8 mouse cellular contexts compared by ENCODE assay signal in the genomic region with DNA sequence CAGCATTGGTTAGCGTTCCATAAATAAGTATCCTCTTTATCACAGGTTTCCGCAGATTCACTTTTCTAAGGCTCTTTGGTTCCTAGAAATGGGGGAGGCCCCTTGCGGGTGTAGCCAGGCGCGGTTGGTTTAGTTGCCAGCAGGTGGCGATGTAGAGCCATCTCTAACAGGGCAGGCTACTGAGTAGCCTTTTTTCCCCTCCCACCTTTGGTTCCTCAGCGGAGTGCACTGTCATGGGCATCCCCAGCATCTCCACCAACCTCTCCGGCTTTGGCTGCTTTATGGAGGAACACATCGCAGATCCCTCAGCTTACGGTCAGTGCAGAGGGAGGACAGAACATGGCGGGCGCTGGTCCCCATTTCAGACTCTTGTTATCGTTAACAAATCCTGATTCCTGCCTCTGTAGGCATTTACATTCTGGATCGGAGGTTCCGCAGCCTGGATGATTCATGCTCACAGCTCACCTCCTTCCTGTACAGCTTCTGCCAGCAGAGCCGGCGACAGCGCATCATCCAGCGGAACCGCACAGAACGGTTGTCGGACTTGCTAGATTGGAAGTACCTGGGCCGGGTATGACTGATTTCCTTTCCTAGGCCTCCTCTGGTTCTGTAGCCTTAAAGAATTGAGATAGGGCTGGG. TPM values are rescaled to one million over a fixed set of nuclear protein-coding genes. Genes with fewer than 3 reads are reported as not detected.
A peak's percentile ranks its signal among the peaks of the same experiment; 100 is the strongest.
DNase-seq lines count a peak whose midpoint lies in the region; ATAC-seq and TF ChIP-seq lines count a peak whose summit lies in the region.

No protein-coding gene starts in this region.

- TF ChIP-seq CTCF in G1E (IDR thresholded peaks at IDR 0.05; ENCODE audit: low read depth, low read length) = peak; percentile 77

- no peaks in the 10 kb centered on the region; the same call in 1 of the 2 replicates for H3K27me3 ChIP-seq in G1E (ENCODE audit: insufficient read depth, low read length)
- H3K27me3 ChIP-seq in forebrain, embryonic 16.5 days (replicated peaks; ENCODE audit: control insufficient read depth, insufficient read depth, low read length) = no peaks in the 10 kb centered on the region
- H3K27me3 ChIP-seq in neural tube, embryonic 13.5 days = no peaks in the 10 kb centered on the region

- H3K4me2 ChIP-seq in forebrain, embryonic 16.5 days (ENCODE audit: low read length) = no peak overlapping the region
- H3K4me2 ChIP-seq in neural tube, embryonic 13.5 days = no peak overlapping the region

- H3K9ac ChIP-seq in forebrain, embryonic 16.5 days (replicated peaks; ENCODE audit: low read depth, low read length) = no peak overlapping the region
- peak overlapping the region; percentile 0; the same call in 1 of the 2 replicates for H3K9ac ChIP-seq in neural tube, embryonic 13.5 days

- 54% methylated on average over 23 of the region's 23 CpGs for WGBS in forebrain, embryonic 16.5 days
- 52% methylated on average over 23 of the region's 23 CpGs for WGBS in neural tube, embryonic 13.5 days

- intact Hi-C loops in heart, postnatal 36 days (cut with DNase I) = loop anchor here (2.0 kb wide), 1 partner anchor 109 kb away; no protein-coding TSS in a partner anchor

- no peaks in the 10 kb centered on the region for H3K9me3 ChIP-seq in G1E (replicated peaks)
- H3K9me3 ChIP-seq in forebrain, embryonic 16.5 days (ENCODE audit: control insufficient read depth, low read length) = no peaks in the 10 kb centered on the region
- H3K9me3 ChIP-seq in neural tube, embryonic 13.5 days = no peaks in the 10 kb centered on the region

- peaks cover 83% of the 10 kb centered on the region for H3K36me3 ChIP-seq in G1E (replicated peaks)
- H3K36me3 ChIP-seq in forebrain, embryonic 16.5 days (ENCODE audit: control insufficient read depth, insufficient read depth) = peaks cover 5% of the 10 kb centered on the region; the same call in 1 of the 2 replicates
- H3K36me3 ChIP-seq in neural tube, embryonic 13.5 days = peaks cover 59% of the 10 kb centered on the region

- no peak overlapping the region for H3K27ac ChIP-seq in forebrain, embryonic 16.5 days (ENCODE audit: low read length)
- no peak overlapping the region for H3K27ac ChIP-seq in neural tube, embryonic 13.5 days (replicated peaks)

- DNase-seq in G1E (ENCODE audit: low spot score) = peak; percentile 75
- DNase-seq in cerebellum, adult 11-12 months = peak; percentile 80
- DNase-seq in heart, postnatal 36 days = peak; percentile 83 to 89
- DNase-seq in layer of hippocampus, adult 18-20 months (ENCODE audit: low spot score in 2 of 2) = peak; percentile 83 to 92
- peak; percentile 75 to 83 for DNase-seq in lung, adult 18-20 months
- DNase-seq in thymus, adult 18-20 months = peak; percentile 50 to 59

- H3K4me3 ChIP-seq in G1E (ENCODE audit: low read depth, low read length) = no peak overlapping the region
- no peak overlapping the region for H3K4me3 ChIP-seq in forebrain, embryonic 16.5 days (replicated peaks; ENCODE audit: low read length)
- H3K4me3 ChIP-seq in neural tube, embryonic 13.5 days = no peak overlapping the region

- peaks cover 39% of the 10 kb centered on the region for H3K4me1 ChIP-seq in G1E (ENCODE audit: insufficient read depth, low read depth, low read length)
- H3K4me1 ChIP-seq in forebrain, embryonic 16.5 days (replicated peaks; ENCODE audit: control insufficient read depth, insufficient read depth, low read length) = no peaks in the 10 kb centered on the region
- H3K4me1 ChIP-seq in neural tube, embryonic 13.5 days (replicated peaks) = no peaks in the 10 kb centered on the region

- peak; percentile 59; the same call in 1 of the 2 replicates for ATAC-seq in G1E (ENCODE audit: extremely low read depth, insufficient number of reproducible peaks, low FRiP score, poor library complexity, severe bottlenecking)
- peak; percentile 79 for ATAC-seq in forebrain, embryonic 16.5 days
- peak; percentile 49; the same call in 1 of the 2 replicates for ATAC-seq in neural tube, embryonic 13.5 days (ENCODE audit: low read depth)

RNA-seq across cellular contexts. Expression of a gene that starts 8.2 kb away (rescaled TPM):
- 2,893 and 3,214 TPM in 2 replicates for total RNA-seq in G1E (2014; fragmentation: Nextera tagmentation)
- total RNA-seq in G1E (2017) = 4,307 and 4,361 TPM in 2 replicates
- polyA plus RNA-seq in G1E (2012) = 6,399 and 6,975 TPM in 2 replicates
- polyA plus RNA-seq in forebrain, embryonic 16.5 days (2015; fragmentation: Nextera tagmentation; extraction: Ambion mirVana) = 5,701 and 5,899 TPM in 2 replicates
- 100 to 1,000 TPM; 246 to 262 TPM for total RNA-seq in heart, postnatal 36 days (2021)
- 100 to 1,000 TPM; 230 to 234 TPM for total RNA-seq in layer of hippocampus, adult 18-20 months (2021)
- 6,282 and 6,442 TPM in 2 replicates for polyA plus RNA-seq in neural tube, embryonic 13.5 days (2015; fragmentation: Nextera tagmentation; extraction: Ambion mirVana)

RNA-seq across cellular contexts. Expression of a gene that starts 13.6 kb away (rescaled TPM):
- total RNA-seq in G1E (2014; fragmentation: Nextera tagmentation) = 255 and 345 TPM in 2 replicates
- 139 and 167 TPM in 2 replicates for total RNA-seq in G1E (2017)
- polyA plus RNA-seq in G1E (2012) = 639 and 877 TPM in 2 replicates
- 137 and 147 TPM in 2 replicates for polyA plus RNA-seq in forebrain, embryonic 16.5 days (2015; fragmentation: Nextera tagmentation; extraction: Ambion mirVana)
- 10 to 100 TPM; 22.5 to 23.7 TPM for total RNA-seq in heart, postnatal 36 days (2021)
- 10 to 100 TPM; 34.6 to 37.7 TPM for total RNA-seq in layer of hippocampus, adult 18-20 months (2021)
- 89.7 and 111 TPM in 2 replicates for polyA plus RNA-seq in neural tube, embryonic 13.5 days (2015; fragmentation: Nextera tagmentation; extraction: Ambion mirVana)

RNA-seq across cellular contexts. Expression of a gene that starts 15.2 kb away (rescaled TPM):
- 68.8 and 93.1 TPM in 2 replicates for total RNA-seq in G1E (2014; fragmentation: Nextera tagmentation)
- 87.2 and 97.2 TPM in 2 replicates for total RNA-seq in G1E (2017)
- polyA plus RNA-seq in G1E (2012) = 287 and 342 TPM in 2 replicates
- polyA plus RNA-seq in forebrain, embryonic 16.5 days (2015; fragmentation: Nextera tagmentation; extraction: Ambion mirVana) = 225 and 257 TPM in 2 replicates
- total RNA-seq in heart, postnatal 36 days (2021) = 10 to 100 TPM; 26.9 to 28.5 TPM
- 10 to 100 TPM; 68.5 to 68.9 TPM for total RNA-seq in layer of hippocampus, adult 18-20 months (2021)
- 184 and 237 TPM in 2 replicates for polyA plus RNA-seq in neural tube, embryonic 13.5 days (2015; fragmentation: Nextera tagmentation; extraction: Ambion mirVana)

RNA-seq across cellular contexts. Expression of a gene that starts 16.8 kb away (rescaled TPM):
- 39.4 and 44.8 TPM in 2 replicates for total RNA-seq in G1E (2014; fragmentation: Nextera tagmentation)
- total RNA-seq in G1E (2017) = 18.8 and 22.1 TPM in 2 replicates
- polyA plus RNA-seq in G1E (2012) = 34.3 and 36.7 TPM in 2 replicates
- 19.9 and 21.6 TPM in 2 replicates for polyA plus RNA-seq in forebrain, embryonic 16.5 days (2015; fragmentation: Nextera tagmentation; extraction: Ambion mirVana)
- 100 to 1,000 TPM in 1 of 2 experiments, 10 to 100 TPM in 1; 96.0 to 102 TPM for total RNA-seq in heart, postnatal 36 days (2021)
- 10 to 100 TPM; 13.5 to 15.4 TPM for total RNA-seq in layer of hippocampus, adult 18-20 months (2021)
- polyA plus RNA-seq in neural tube, embryonic 13.5 days (2015; fragmentation: Nextera tagmentation; extraction: Ambion mirVana) = 21.5 and 25.9 TPM in 2 replicates

RNA-seq across cellular contexts. Expression of a gene that starts 30.2 kb away (rescaled TPM):
- total RNA-seq in G1E (2014; fragmentation: Nextera tagmentation) (0.98 and 1.1 TPM in 2 replicates), G1E (2017) (0.23 and 0.49 TPM in 2 replicates)
- polyA plus RNA-seq in G1E (2012) = 1.0 and 1.7 TPM in 2 replicates
- polyA plus RNA-seq in forebrain, embryonic 16.5 days (2015; fragmentation: Nextera tagmentation; extraction: Ambion mirVana) = 0.12 TPM in 1 of 2 replicates, not detected in the other
- under 1 TPM in 1 of 2 experiments, not detected in 1; 0.16 TPM for total RNA-seq in heart, postnatal 36 days (2021)
- under 1 TPM in 1 of 2 experiments, not detected in 1; 0.20 TPM for total RNA-seq in layer of hippocampus, adult 18-20 months (2021)
- polyA plus RNA-seq in neural tube, embryonic 13.5 days (2015; fragmentation: Nextera tagmentation; extraction: Ambion mirVana) = 0.13 and 0.29 TPM in 2 replicates

Comparison
In these comparisons a context has a peak if more than half of its experiments do, and no peak if none do; other contexts are left out.
1. RNA of a gene that starts 8.2 kb away (total RNA-seq): 2,893 to 4,361 TPM in G1E; 246 to 262 TPM in heart, postnatal 36 days and 230 to 234 TPM in layer of hippocampus, adult 18-20 months; every median in the first group is over 10 times any median in the second.
2. Peak in every context shown above with its lines, with median percentiles within 50 percentile points of each other: ATAC-seq and DNase-seq.